Mouse (Mus musculus) left cerebral cortex, adult 2 months (tissue): ENCODE data around the gene Ttll10. TPM values are rescaled to one million over a fixed set of nuclear protein-coding genes. Genes with fewer than 3 reads are reported as not detected.

Experiments
- DNase-seq, 2 experiments: peaks; one replicate each; pipeline ENCODE4 v3.0.0; 2021 to 2022; ENCODE audit warnings: low spot score in 2 of 2, mixed read lengths in 1 of 2; ENCODE audit errors: extremely low spot score in 1 of 2
- H3K27ac ChIP-seq: fragments of 200-600 bp; 2 replicates; pipeline ENCODE4 v1.8.1; 2022
- H3K4me3 ChIP-seq: fragments of 200-600 bp; 2 replicates; pipeline ENCODE4 v1.8.1; 2022
- CTCF ChIP-seq: fragments of 200-600 bp; IDR thresholded peaks from 2 replicates; pipeline ENCODE4 v1.8.1; 2022; ENCODE audit warnings: antibody characterized with exemption, mild to moderate bottlenecking, moderate library complexity
- intact Hi-C: fragments of 180-260 bp; cut with DNase I; formaldehyde crosslinking; loops from one replicate; pipeline ENCODE4 v1.15.1; 2025
- total RNA-seq, 2 experiments: library from RNA; stranded (reverse); gene quantifications; 2 replicates each; pipeline ENCODE4 v1.2.3; 2021

Ttll10 gene
- total RNA-seq, 2 experiments from 2014 or later: 0.79 TPM; not detected in 1

DNA sequence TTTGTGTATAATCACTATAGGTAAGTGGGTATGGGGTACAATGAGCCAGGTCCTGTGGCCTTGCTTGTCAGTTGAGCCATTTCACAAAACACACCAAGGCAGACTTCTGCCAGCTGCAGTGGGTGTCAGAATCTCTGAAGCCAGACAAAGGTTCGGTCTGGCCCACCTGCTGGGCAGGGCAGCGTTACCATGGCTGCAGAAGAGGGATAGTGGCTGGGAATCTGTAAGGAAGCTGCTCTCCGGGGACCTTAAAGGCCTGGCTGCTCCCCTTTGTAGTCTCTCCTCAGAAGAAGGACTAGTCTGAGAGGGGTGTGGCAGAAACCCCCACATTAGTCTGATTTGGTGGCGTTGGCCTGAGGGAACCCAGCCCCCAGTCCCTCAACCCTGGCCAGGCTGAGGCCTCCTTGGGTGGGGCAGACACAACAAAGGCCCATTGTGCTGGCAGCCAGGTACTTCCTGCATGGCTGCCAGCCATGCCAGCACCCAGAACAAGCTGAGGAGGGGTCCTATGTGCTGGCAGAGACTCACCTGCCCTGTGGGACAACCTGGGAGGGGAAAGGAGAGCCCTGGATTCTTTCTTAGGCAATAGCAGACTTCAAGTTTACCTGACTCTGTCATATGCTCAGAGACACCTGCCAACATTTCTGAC, 4.8 kb upstream of the Ttll10 start:
- Histone ChIP-seq H3K27ac (no peak overlapping the region), H3K4me3 (no peak overlapping the region)
- TF ChIP-seq CTCF: no peak
- no peak for DNase-seq
- intact Hi-C loops: no loop called here

DNA sequence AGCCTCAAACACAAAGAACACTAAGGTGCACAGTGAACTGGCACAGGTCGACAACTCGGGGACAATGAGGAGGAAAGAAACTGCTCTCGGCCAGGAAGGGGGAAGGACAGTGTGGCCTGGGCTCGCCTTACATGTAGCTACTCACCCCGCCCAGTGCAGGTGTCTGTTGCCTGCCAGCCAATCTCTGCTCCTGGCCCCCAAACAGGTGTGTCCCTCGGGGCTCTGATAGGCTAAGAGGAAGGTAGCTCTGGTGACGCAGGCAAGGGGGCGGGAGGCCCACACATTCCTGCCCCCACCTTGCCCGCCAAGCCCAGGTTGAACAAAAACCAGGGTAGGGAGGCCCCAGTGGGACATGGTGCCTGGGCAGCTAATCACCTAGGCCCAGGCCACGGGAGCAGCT, 499 bp upstream of the Ttll10 start:
- Histone ChIP-seq H3K4me3 (no peak overlapping the region), H3K27ac (no peak overlapping the region)
- no peak for TF ChIP-seq CTCF
- intact Hi-C loops: no loop called here
- DNase-seq: no peak

DNA sequence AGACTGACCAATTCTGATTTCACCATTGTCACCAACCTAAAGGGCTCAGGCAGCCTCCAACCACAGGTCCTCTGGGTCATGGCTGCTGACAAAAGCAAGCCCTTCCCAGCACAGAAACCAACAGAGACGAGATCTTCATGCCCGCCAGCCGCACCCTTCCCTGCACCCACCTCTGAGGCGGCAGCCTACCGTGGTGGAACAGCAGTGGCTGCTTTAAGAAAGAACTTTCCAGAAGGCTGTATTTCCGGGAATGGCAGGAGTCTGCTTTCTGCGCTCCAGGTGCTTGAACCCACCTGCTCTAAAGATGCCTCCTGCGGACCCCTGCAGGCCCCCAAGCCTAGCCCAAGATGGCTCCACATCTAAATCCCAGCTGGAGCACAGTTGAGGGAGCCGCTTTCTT, 388 bp downstream of the Ttll10 start:
- TF ChIP-seq CTCF: no peak
- Histone ChIP-seq H3K4me3 (no peak overlapping the region), H3K27ac (no peak overlapping the region)
- no peak for DNase-seq
- intact Hi-C loops: no loop called here

DNA sequence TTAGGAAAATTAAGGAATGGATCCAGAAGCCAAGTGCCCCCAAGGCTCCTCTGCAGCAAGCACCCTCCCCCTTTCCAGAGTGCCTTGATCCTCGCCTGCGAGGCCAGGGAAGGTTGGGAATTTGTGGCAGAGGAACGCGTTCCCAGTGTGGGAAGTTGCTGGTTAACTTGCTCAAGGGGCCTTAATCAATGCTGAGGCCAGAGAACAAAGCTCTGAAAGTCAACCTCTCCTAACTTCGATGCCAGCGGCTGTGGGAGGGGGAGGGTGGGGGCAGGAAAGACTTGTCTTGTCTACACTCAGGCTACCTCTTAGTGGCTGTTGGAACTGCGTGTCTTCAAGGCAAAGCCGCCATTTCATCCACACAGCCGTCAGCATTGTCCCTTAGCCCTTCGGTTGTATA, 1.5 kb downstream of the Ttll10 start:
- no peak for TF ChIP-seq CTCF
- no peak overlapping the region for H3K27ac ChIP-seq
- H3K4me3 ChIP-seq: no peak overlapping the region
- intact Hi-C loops: no loop called here
- no peak for DNase-seq

DNA sequence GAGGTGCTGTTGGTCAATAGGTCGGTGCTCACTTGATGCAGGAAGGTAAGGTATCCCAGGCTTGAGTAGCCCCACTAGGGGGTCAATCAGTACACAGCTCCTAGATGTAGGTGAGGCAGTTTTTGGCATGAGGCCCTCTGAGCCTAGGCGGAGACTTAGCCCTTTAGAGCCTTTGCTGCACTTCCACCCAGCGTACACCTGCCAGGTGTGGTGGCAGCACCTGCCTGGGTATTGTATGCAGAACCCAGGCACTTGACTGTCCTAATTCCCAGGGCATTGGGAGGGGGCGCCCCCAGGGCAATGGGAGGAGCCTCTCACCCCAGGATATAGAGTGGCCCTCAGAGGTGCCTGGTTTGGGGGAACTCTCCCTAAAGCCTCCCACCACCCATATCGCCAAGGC, 4.0 kb downstream of the Ttll10 start:
- Histone ChIP-seq H3K4me3 (no peak overlapping the region), H3K27ac (no peak overlapping the region)
- DNase-seq: no peak
- intact Hi-C loops: no loop called here
- TF ChIP-seq CTCF: no peak

DNA sequence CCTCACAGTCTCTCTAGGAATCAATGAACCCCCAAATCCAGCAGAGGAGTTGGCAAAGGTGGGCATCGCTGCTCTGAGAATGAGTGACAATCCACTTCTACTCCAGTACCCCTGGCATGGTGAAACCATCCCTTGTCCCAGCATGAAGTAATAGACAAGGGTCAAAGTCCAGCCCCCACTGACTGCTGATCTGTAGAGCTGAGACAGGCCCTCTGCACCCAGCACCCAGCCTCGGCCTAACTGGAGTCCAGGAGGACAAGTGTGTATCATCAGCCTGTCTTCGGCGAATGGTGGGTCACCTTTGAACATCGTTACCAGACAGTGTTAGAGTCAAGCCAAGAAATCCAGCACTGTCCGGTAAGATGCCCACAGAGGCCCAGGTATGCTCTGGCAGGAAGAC, 4.6 kb downstream of the Ttll10 start:
- intact Hi-C loops: no loop called here

DNA sequence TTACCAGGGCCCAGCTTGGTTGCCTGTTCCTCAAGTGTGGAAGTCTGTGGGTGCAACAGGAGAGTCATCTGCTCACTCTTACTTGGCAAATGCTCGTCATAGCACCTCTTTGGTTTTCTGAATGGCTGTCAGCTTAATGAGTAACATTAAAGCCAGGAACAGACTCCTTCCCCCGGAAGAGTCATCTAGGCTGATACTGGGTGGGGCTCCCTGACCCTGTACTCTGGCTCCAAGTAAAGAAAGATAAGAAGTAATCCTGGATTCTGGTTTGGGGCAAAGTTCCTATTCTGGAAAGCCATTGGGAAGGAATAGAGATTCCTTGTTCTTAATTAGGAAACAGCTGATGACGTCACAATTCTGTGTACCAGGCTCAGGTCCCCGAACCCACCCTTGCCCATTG, 5.1 kb downstream of the Ttll10 start:
- no peak for TF ChIP-seq CTCF
- intact Hi-C loops: no loop called here
- Histone ChIP-seq H3K27ac (no peak overlapping the region), H3K4me3 (no peak overlapping the region)
- DNase-seq: no peak

More for the DNA sequence above, 4.6 kb downstream of the Ttll10 start:
- no peak overlapping the region for H3K27ac ChIP-seq
- TF ChIP-seq CTCF: no peak
- no peak overlapping the region for H3K4me3 ChIP-seq
- no peak for DNase-seq

DNA sequence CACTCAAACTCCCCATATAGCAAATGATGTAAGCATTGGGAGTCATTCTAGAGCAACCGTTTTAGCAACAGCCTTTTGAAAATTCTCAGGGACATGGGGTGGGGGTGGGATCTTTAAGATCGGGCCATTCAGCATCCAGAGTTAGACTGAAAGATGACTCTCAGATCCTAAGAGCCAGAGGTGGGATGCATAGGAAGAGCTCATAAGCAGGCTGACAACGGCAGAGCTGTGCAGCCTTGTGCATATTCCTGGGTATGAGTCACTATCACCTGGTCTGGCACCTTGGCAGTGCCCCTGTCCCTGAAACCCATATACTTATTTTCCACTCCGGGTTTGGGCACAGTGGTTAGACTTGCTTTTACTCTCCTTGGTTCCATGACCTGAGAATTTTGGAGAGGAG, 6.1 kb downstream of the Ttll10 start:
- TF ChIP-seq CTCF: no peak
- Histone ChIP-seq H3K4me3 (no peak overlapping the region), H3K27ac (no peak overlapping the region)
- intact Hi-C loops: no loop called here
- DNase-seq: no peak

DNA sequence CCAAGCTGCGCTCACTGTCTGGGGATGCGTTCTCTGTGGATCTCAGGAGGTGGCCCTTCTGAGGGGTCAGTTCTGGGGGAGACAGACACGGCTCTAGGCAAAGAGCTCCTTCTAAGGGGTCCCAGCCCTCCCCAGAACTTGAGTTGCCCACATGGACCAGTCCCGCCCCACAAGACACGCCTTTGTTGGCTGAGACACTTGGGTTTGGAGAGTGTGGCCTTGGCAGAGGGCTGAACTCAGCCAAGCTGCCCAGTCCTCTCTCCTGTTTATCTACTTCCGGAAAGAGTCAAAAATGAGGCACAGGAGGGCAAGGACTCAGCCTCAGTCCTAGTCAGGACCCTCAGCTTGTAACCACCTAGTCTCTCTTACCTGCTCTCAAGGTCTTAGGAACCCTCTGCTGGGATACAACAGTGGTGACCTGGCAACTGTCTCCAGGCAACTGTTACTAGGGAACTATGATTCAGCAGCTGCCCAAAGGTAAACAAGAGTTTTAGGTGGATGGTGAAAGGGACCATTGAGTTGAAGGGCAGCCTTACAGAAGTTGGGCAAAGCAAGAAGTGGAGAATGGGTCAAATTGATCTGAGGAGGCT, 8.7 kb downstream of the Ttll10 start:
- intact Hi-C loops: no loop called here
- TF ChIP-seq CTCF: no peak
- H3K27ac ChIP-seq: no peak overlapping the region
- no peak for DNase-seq
- H3K4me3 ChIP-seq: no peak overlapping the region

DNA sequence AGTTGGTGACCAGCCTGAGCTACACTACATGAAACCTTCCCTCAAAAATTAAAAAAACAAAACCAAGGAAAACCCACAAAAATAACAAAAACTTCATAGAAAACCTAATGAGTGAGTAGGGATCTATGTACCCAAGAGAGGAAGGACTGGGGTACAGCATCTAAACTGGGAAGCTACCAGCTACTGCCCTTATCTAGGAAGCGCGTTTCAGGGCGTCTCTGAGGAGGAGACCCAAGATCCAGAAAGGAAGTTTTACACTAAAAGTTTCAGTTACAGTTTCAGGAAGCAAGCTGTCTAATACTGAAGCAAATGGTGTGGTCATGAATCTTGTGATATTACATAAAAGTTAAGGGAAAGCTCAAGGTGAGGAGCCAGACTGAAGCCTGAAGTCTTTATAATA, 9.4 kb downstream of the Ttll10 start:
- no peak for DNase-seq
- Histone ChIP-seq H3K4me3 (no peak overlapping the region), H3K27ac (no peak overlapping the region)
- no peak for TF ChIP-seq CTCF
- intact Hi-C loops: no loop called here

DNA sequence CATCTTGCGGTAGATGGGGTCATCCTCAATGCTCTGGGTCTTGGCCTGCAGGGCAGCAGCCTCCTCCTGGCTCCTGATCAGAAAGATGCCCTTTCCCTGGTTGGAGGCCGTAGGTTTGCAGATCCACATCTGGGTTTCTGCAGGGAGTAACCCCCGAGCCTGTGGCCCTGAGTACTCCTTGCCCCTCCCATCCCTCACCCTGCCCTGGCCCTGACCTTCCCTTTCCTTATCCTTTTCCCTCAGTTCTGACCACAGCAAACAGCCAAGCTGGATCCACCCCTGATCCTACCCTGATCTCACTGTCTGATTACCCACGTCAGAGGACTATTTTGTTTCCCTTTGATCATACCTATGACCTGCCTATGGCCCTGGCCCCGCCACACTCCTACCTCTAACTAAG, 14.5 kb downstream of the Ttll10 start:
- no peak for DNase-seq
- Histone ChIP-seq H3K27ac (no peak overlapping the region), H3K4me3 (no peak overlapping the region)
- TF ChIP-seq CTCF: no peak
- intact Hi-C loops: no loop called here

DNA sequence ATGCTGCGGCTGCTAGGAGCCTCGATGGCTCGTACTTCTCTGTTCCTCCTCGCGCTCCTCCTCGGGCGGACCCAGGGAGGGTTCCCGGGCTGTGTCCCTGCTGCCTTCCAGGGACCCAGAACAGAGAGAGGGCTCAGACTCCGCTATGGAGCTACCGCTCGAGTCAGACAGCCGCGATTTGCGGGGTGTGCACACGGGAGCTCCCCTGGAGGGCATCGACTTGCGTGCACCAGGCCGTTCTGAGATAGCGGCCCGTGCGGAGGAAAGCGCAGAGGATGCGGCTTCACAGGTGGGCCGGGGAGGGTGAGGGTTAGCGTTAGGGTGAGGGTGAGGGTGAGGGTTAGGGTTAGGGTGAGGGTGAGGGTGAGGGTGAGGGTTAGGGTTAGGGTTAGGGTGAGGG, 24.3 kb downstream of the Ttll10 start:
- intact Hi-C loops: no loop called here
- DNase-seq: no peak
- 0 out of 2 replicates have a peak overlapping the region, but pooled peaks have one; percentile 9 for H3K4me3 ChIP-seq

DNA sequence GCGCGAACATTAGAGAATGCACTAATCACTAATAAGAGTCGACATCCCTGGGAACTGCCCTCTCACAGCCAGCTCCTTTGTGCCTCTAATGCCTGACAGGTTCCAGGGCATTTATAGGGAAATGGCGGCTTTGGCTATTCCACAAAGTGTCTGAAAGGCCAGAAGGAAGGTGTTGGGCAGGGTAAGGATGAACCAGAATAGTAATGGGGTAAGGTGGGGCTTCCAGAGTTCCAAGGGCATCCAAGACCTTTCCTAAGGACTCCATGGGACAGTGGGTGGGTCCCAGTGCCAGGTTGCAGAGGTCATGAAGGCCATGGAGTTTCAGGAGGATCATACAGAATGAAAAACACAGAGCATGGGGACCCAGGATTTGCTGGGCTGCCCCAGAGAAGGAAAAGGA, 24.9 kb downstream of the Ttll10 start:
- Histone ChIP-seq H3K4me3 (no peak overlapping the region), H3K27ac (no peak overlapping the region)
- TF ChIP-seq CTCF: no peak
- DNase-seq: no peak
- intact Hi-C loops: no loop called here

More for the DNA sequence above, 24.3 kb downstream of the Ttll10 start:
- H3K27ac ChIP-seq: no peak overlapping the region
- TF ChIP-seq CTCF: no peak
